Mouse (Mus musculus) spleen, adult 12 weeks (tissue): ENCODE measurements at regions not wholly inside any gene's neighbourhood (a gene's known extent, or its start where the extent isn't known, plus 50 kb on each side); places are given as distances from the start of the nearest gene placed in this dataset.

Source experiments
- DNase-seq: peaks from one replicate; pipeline ENCODE4 v3.0.0; 2022; ENCODE audit warnings: low spot score

DNA sequence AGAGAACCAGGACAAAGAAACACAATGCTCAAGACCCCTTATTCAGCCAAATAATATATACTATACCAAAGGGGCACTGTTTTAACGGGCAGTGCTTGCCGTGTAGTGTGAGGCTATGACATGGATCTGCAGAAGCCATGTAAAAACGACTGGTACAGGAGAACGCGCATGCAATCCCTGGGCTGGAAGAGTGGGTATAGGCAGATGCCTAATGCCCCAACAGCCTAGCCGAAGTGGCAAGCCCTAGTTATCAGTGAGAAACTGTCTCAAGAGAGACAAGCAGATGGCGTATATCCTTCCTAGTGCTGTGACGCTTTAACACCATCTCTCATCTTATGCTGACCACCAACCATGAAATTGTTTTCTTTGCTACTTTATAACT, 262.8 kb downstream of the Ankrd50 start:
- DNase-seq = no peak

DNA sequence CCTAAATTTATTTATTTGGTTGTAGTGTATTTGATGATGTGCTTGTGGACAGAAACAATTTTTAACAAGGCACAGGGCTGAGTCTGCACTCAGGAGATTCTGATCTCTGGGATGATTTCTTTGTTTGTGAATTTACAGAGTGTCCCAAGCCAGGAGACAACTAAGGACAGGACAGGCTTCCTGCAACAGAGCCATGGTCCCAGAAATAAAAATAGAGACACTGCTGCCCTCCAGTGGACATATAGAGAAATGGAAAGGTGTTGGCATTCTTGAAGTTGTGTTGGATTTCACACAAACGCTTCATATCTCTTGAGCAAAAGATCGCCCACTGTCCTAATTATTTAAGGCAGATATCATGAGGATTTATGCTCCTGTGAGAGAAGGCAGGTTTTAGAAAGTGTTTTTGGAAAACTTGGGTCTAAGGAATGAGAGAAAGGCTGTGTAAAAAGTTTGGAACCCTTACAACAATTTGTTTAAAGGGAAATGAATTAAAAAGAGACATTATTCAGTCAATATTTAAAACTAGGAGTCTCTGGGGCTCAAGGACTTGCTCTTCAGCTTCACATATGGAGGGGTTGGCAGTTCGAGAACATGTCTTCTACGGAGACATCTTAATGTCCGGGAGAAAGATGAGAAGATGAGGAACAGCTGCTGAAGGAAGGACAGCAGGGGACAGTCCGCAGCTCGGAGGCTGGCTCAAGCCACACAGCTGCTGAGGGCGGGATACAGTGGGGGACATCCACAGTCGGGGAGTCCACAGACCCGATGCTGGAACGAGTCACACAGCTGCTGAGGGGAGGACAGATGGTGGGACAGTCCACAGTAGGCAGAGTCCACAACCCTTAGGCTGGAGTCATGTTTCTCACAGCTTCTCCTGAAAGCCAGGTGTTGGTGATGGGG, 263.5 kb downstream of the Ankrd50 start:
- no peak for DNase-seq

DNA sequence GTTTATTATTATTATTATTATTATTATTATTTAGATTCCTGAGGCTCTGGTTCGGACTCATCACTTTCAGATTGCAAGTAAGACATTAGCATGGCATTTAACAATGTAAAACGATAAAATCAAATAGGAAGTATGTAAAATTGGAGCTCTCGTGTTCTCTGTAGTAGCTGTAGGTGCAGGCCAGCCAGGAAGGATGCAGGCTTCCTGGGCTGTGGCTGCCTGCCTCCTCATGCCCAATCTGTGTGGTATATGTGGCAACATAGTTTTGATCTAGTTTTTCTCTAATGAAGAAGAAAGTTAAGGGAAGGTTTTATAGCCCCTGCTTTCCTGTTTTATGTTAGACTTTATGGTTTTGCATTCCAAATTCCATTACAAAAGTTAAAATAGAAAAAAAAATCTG, 275.6 kb downstream of the Ankrd50 start:
- DNase-seq = no peak

DNA sequence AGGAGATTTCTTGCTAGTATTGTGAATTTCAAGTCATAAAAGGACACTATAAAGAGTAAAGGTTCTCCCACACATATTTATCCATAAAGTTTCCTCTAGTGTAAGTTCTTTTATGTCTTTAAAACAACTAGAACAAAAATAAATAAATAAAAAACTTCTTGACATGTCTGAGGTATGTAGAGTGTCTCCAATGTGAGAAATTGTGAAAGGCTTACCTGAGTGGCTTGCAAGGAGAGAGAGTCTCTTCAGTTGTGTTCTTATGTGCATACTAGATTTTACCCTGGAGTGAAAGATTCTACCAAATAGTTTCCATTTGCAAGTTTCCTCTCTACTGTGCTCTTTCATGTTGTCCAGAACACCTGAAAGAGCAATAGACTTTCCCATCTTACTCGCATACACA, 276.8 kb downstream of the Ankrd50 start:
- DNase-seq = no peak

DNA sequence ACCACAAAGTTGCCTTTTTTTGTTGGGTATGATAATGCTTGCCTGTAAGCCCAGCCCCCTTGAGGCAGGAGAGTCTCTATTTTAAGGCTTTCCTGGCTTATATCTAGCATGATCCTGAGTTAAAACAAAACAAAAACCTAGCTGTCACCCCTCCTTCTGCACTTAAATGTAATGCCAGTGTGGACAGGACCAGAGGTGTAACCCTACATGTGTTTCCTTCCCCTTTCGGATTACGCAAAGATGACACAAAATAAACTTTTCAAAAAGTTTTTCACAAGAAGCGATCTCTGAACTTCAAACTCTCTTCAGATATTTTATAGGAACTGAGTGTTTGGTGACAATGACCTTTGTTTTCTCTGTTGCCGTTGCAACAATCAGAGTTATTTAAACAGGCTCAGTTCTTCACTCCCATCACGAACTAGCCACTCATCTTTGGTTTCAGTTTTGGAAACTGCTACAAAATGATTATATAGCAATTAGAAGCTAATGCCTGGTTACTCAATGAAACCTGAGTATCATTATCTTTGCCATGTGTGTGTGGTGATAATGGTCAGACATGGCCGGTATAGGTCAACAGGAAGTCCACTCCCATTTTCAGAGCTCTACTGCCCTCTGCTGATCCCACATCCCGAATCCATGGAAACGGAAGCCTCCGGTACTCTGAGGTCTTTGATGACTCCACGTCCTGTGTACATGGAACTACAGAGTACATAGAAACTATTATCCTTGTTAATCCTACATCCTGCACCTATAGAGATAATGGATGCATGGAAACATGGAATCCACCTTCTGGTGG, 282.6 kb downstream of the Ankrd50 start:
- DNase-seq = no peak

DNA sequence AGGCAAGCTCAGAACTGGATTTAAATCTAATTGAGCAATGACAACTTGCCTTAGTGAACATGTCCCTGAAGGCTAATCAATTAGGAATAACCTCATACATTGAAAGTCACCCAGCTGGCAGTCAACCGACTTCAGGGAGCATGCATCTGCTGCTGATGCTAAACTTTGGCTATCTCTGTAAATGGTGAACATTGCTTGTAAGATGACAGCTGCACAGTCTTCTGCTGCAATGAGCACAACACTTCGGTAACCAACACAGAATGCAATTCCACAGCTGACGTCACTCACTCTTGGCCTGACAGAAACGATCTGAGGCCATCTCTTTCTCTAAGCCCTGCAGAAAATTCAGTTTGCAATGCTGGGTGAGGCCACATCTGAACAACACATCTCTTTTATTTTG, 290.6 kb downstream of the Ankrd50 start:
- DNase-seq = no peak

DNA sequence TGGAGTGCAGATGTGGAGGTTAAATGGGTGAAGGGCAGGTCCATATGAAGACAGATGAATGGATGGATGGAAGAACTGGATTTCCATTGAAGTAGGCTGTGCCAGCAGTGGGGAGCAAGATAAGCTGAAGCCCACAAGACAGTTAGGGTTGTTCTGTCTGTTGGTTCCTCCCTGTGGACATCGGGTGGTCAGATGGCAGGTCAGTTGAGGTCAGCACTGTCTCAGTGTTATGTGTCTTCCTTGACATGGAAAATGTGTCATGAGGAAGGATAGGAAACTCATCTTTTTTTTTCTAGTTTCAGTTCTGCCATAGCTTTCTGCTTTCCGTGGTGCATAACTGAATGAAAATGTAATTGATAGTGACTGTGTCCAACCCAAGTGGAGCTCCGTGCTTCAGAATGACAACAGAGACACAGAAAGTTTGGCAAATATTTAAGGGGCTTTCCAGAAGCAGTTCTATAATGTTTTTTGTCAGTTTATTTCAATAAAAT, 297.2 kb downstream of the Ankrd50 start:
- DNase-seq = no peak

DNA sequence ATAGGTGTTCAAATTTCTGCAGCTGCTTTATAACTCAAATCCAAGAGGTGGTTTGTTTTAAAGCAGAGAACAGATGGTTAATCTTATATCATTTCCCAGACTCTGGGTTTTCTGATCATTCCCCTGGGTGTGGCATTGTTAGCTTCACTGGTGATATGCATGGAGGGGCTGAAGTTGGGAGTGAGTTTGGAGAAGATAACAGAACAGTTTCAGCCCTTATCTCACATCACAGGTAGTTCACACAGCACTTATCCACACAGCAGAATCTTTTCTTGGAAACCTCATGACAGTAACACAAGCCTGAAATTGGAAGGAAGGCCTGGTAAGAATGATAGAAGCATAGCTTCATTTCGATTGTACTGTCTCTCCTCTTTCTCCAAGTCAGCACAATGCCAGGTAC, 298.1 kb downstream of the Ankrd50 start:
- no peak for DNase-seq

DNA sequence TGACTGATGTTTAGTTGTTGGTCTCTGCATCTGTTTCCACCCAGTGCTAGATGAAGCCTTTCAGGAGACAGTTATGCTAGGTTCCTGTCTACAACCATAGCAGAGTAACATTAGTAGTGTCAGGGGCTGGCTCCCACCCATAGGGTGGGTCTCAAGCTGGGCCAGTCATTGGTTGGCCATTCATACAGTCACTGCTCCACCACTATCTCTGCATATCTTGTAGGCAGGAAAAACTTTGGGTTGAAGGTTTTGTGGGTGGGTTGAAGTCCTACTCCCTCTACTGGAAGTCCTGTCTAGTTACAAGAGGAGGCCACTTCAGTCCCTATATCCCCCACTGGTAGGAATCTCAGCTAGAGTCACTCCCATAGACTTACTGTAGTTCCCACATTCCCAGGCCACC, 306.3 kb downstream of the Ankrd50 start:
- DNase-seq = no peak

DNA sequence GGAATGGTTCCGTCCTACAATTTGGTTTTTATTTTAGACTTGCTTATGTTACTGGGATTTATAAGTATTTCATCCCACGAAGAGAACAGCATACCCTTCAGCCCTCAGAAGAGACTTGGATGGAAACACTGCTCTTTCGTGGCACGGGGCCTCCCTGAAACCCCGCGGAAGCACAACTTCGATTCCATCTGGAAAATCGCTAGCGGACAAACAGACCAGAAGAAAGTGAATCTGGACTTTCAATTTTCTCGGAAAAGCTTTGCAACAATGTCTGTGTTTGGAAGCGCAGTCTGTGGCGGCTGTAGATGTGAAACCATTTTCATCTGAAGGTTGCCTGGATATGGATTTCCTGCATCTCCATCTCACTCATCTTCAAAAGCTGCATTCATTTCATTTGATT, 308.7 kb downstream of the Ankrd50 start:
- DNase-seq = no peak

DNA sequence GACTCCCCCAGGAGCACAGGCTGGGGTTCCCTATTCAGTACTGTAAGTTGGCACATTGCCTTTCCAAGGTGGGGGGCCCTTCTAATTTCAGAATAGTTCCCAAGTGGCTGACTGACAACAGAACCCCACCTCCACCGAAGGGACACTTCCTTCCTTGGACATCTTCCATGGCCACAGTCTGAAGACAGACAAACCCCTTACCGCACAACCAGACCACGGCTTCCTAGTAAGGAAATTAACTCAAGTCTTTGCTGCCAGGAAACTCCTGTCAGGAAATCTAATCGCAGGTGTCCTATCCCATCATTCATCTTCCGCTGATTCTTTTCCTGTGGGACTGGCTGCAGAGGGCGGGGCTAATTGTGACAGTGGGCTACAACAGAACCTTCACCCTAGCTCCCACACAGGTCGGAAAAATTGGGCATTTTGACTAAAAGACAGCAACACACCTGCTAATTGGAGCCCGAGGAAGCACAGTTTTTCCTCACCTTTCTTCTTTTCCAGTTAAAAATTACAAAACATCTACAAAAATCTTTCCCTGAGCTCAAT, 309.8 kb downstream of the Ankrd50 start:
- no peak for DNase-seq

DNA sequence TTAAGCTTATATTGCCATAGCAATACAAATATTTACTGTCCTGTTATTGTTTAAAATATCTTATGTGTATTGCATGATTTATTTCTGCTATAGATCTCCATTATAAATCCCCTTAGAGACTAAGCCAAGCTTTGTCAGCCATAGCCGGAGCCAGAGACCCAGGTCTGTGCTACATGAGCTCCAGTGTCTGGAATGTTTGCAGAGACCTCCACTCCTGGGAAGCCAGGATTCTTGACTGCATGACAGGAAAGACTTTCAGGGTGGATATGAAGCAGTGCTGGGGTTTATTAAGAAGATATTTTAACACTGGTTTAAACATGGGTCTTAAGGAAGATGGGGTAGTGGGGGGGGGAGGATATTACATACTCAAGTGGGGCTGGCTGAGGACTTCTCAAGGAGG, 332.2 kb downstream of the Ankrd50 start:
- DNase-seq = no peak

DNA sequence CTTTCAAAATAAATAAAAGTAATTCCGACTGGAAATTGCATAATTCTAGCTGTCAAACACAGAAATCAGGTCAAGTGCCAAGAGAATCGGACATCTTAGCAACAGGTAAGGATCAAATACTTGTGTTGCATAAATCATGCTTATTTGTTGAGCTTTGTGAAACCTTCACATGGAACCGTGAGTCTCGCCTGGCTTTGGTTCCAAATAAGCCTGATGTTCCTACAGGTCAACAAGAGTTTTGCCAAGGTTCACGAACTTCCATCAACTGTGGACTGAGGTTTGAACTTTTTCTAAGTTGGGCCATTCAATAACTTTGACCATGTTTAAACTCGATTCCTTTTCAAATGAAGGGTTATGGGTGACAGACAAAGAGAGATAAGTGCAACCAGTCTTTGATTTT, 332.8 kb downstream of the Ankrd50 start:
- no peak for DNase-seq

DNA sequence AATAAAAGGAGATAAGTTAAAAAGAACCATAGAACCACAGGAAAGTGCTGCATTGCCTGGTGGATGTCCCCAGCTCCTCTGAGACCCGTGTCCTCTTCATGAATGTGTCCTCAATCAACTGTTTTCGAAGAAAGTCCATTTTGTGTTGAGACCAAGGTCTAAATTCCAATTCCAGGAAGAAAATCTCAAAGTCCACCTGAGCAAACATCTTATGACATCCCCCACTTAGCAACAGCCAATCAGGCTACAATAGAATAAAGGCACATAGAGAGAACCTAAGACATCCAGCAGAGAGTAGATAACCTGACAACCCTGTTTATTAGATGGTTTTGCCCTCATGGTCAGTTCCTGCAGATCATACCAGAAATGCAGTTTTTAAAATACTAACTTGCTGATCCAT, 338.0 kb downstream of the Ankrd50 start:
- no peak for DNase-seq

DNA sequence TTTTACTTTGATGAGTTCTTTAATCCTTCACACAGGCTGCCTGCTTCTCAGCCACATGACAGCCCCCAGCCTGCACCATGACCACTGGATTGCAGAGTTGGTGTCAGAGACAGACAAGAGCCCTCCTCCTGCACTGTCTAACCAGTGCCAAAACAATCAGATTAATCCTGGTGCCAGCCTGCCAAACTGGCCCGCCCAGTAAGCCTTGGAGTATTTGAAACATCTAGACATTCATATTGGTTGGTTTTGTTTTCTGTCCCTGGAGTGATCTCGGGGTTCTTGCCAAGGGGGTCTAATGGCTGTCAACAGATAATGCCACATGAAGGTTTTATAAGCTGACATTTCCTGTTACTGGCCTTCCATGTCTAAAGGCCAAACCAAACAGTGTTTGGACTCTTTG, 339.2 kb downstream of the Ankrd50 start:
- DNase-seq = no peak

DNA sequence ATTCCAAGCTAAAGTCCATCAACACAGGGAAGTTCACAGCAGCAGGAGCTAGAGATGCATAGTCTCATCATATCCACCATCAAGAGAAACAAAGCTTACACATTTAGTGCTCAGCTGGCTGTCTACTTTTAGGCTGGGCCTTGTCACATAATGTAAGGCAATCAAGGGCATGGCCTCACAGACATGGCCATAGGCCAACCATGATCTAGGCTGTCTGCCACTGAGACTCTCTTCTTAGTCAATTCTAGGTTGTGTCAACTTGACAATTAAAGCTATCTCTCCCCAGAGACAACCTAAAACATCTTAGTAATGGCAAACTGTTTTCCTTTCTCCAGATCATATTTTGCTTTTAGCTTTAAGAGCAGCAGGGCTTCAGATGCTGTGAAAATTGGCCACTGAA, 340.0 kb downstream of the Ankrd50 start:
- no peak for DNase-seq

DNA sequence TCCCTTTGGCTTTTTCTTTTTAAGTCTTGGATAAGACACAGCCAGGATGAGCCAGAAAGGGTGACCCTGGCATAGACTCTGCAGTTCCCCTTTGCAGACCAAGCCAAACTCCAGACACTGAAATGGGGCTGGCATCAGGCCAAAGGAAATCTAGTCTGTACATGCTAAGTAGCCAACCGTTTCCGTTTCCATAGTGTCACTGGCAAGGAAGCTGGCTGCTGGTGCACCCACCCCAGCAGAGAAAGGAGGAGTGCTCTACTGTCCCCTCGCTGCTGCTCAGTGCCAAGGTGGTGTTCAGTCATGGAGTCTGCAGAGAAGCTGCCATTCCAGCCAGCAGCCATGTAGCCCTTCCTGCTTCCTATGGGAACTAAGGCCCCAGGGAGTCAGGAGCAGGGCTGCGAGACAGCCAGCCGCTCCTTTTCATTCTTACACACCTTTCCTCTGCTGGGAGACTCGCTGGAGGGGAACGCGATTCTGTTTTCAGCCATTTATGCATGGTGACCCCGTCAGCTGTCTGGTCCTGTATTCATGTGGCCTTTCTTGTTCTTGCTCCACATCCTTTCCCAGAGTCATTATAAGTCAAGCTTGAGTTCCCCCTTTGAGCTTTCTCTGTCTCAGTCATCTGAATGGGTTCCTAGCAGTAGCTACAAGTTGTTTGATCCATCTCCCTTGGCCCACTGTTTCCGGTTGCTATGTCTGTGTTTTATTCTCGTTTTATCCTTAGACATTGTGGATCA, 341.3 kb downstream of the Ankrd50 start:
- DNase-seq = no peak

DNA sequence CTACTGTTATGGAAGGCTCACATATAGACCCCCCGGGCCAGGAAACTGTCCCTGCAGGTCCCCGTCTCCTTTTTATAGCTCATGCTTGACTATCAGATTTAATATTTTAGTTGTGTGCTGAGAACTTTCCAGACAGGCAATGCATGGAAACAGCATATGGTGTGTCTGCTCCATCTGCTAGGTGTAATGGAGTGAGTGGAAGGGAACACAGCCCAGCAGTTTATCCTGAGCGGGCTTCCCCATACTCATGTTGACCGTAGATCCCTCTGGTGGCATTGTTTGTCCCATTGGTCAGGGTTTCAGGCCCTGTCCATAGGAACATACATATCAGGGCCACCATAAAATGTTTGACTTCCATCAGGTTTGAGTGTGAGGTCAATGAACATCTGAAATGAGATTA, 345.3 kb downstream of the Ankrd50 start:
- no peak for DNase-seq

DNA sequence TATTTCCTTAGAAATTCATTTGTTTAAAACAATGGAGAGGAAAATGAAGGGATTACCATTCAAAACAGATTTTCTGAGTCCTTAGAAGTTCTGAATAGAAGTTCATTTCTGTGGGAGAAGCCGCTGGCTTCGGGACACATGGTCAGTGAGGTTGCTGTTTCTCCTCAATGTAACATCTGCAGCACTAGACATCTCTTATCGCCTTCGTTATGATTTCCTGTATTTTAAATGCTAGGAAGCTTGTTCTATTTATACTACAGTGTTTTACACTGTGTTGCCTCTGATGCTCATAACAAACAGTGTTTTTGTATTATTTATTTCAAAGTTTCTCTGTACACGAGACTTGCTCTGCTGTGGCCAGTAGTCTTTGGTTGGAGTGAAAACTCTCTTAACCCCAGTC, 346.6 kb downstream of the Ankrd50 start:
- DNase-seq = no peak

DNA sequence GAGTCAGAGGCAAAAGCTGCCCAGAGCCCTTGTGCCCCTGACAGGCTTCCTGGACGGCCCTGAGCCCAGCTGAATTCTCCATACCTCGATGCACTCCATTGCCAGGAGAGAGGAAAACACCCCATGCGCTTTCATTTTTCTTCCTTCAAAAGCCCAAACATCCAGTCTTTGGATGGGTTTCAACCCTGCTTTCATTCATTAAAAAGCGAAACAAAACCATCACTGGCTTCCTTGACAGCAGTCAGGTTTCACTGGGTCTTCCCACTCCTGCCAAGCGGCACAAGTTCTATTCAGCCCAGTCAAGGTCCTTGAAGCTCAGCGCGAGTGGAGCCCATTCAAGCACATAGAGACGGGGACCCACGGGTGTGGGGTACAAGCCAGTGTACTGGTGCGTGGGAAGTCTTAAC, 348.8 kb downstream of the Ankrd50 start:
- no peak for DNase-seq

DNA sequence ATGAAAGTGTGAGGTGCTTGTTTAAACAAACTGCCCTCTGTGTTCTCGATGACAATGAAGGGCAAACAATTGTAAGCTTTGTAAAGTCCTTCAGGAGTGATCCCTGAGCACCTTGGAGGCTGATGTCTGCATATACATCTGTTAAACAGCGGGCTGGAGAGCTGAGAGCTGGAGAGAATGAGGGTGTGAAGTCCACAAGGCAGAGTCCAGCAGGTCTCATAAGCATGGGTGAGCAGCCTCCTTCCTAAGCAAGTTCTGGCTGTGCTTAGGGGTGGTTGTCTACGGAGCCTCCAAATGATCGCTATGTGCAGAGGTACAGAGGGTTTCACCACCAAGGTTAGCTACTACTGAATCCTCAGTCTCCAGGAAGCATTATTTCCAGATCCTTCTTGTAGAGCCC, 350.2 kb downstream of the Ankrd50 start:
- no peak for DNase-seq

DNA sequence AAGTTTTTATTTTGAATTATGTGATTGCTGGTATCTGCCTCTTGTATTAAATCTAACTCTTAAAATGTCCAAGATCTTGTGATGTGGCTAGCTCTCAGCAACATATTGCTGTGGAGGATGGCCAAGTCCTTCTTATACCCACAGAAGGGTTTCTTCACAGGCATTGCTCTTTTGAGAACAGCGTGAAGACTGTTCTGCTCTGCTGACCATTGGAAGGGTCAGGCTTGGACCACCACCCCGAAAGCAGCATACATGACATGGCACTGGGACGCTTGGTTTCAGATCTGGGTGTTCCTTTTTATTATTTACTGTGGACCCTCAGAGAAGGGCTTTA, 352.8 kb downstream of the Ankrd50 start:
- DNase-seq = no peak
